ENCODE assay signal across 8 mouse cellular contexts in the genomic region with DNA sequence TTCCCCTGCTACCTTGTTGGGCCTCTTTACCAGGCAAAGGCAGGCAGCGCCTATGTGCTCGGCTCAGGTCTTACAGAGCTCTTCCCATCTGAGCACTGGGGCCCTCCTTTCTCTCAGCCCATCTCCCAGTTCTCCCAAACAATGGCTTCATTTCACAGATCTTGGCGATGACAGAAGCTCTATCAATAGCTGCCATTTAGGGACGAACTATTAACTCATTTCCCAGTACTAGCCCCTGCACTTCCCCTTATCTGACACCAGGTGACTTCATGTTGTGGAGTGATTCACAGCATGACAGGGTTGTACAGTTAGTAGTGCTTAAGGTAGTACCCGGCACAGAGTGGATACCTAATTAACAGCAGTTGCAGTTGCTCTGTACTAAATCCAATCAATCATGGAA. TPM values are rescaled to one million over a fixed set of nuclear protein-coding genes. Genes with fewer than 3 reads are reported as not detected.
DNase-seq lines count a peak whose midpoint lies in the region; ATAC-seq and TF ChIP-seq lines count a peak whose summit lies in the region.

TSS of gene Tmem88b (minus strand) at position 56 of the 400 bp plus-strand sequence.

- H3K36me3 ChIP-seq in limb, embryonic 11.5 days (ENCODE audit: control insufficient read depth, insufficient read depth, low read length) = no peaks in the 10 kb centered on the region
- H3K36me3 ChIP-seq in stomach, embryonic 16.5 days (ENCODE audit: control insufficient read depth, insufficient read depth, low read length) = no peaks in the 10 kb centered on the region

- no peak for TF ChIP-seq POLR2A in cerebellum, adult 2 months (IDR thresholded peaks at IDR 0.05; ENCODE audit: borderline replicate concordance, insufficient read depth, low read length)

- H3K27me3 ChIP-seq in cerebellum, adult 2 months (ENCODE audit: control insufficient read depth, insufficient read depth, low read length) = no peaks in the 10 kb centered on the region
- no peaks in the 10 kb centered on the region for H3K27me3 ChIP-seq in limb, embryonic 11.5 days (ENCODE audit: control insufficient read depth, insufficient read depth, low read length)
- no peaks in the 10 kb centered on the region for H3K27me3 ChIP-seq in stomach, embryonic 16.5 days (ENCODE audit: control insufficient read depth, insufficient read depth, low read length)

- peak within 1 kb of the TSS; percentile 74; the same call in 1 of the 2 replicates for H3K27ac ChIP-seq in cerebellum, adult 2 months (ENCODE audit: insufficient read depth, low read length)
- no peak within 1 kb of the TSS for H3K27ac ChIP-seq in limb, embryonic 11.5 days (replicated peaks; ENCODE audit: low read depth, low read length)
- no peak within 1 kb of the TSS for H3K27ac ChIP-seq in stomach, embryonic 16.5 days (ENCODE audit: low read length)

- no peaks in the 10 kb centered on the region for H3K9me3 ChIP-seq in limb, embryonic 11.5 days (ENCODE audit: control insufficient read depth, low read length)
- no peaks in the 10 kb centered on the region for H3K9me3 ChIP-seq in stomach, embryonic 16.5 days (replicated peaks; ENCODE audit: control insufficient read depth, low read length)

- no peak for ATAC-seq in limb, embryonic 11.5 days (ENCODE audit: insufficient number of reproducible peaks, low FRiP score, low TSS enrichment, low read depth)
- no peak for ATAC-seq in stomach, embryonic 16.5 days (ENCODE audit: insufficient read depth, low FRiP score)

- no peak for DNase-seq in cerebellum, adult 2 months
- DNase-seq in cerebellum, postnatal 4 days (ENCODE audit: low spot score in 2 of 2) = no peak
- peak; percentile 18 for DNase-seq in right cerebral cortex, adult 18-20 months
- DNase-seq in right cerebral cortex, postnatal 25 days = no peak
- no peak for DNase-seq in limb, embryonic 11.5 days (ENCODE audit: low spot score)
- DNase-seq in right cerebral cortex, postnatal 14 days = no peak
- no peak for DNase-seq in urinary bladder, adult 18-20 months (ENCODE audit: low spot score in 2 of 2)

- H3K4me3 ChIP-seq in cerebellum, adult 2 months (replicated peaks; ENCODE audit: insufficient read depth, low read depth, low read length) = peak within 1 kb of the TSS; percentile 83
- H3K4me3 ChIP-seq in limb, embryonic 11.5 days (ENCODE audit: low read depth, low read length) = peak within 1 kb of the TSS; percentile 57
- H3K4me3 ChIP-seq in stomach, embryonic 16.5 days (replicated peaks; ENCODE audit: low read length) = peak within 1 kb of the TSS; percentile 68

- no peak within 1 kb of the TSS; the same call in 1 of the 2 replicates for H3K9ac ChIP-seq in limb, embryonic 11.5 days (ENCODE audit: low read length)
- peak within 1 kb of the TSS; percentile 92 for H3K9ac ChIP-seq in stomach, embryonic 16.5 days (ENCODE audit: low read length)

- 58% methylated on average over 5 of the region's 5 CpGs for WGBS in cerebellum, adult 2 months
- WGBS in limb, embryonic 11.5 days = 75% methylated on average over 5 of the region's 5 CpGs
- 67% methylated on average over 5 of the region's 5 CpGs for WGBS in stomach, embryonic 16.5 days

- no peak for TF ChIP-seq CTCF in cerebellum, adult 2 months (IDR thresholded peaks at IDR 0.05; ENCODE audit: borderline replicate concordance, insufficient read depth, low read depth, low read length)

- no peak within 1 kb of the TSS; the same call in 1 of the 2 replicates for H3K4me2 ChIP-seq in limb, embryonic 11.5 days (ENCODE audit: low read depth, severe bottlenecking)
- peak within 1 kb of the TSS; percentile 76 for H3K4me2 ChIP-seq in stomach, embryonic 16.5 days (ENCODE audit: low read depth, low read length)

- H3K4me1 ChIP-seq in cerebellum, adult 2 months (ENCODE audit: control insufficient read depth, insufficient read depth, low read length) = no peaks in the 10 kb centered on the region
- H3K4me1 ChIP-seq in limb, embryonic 11.5 days (ENCODE audit: control insufficient read depth, insufficient read depth, low read length) = no peaks in the 10 kb centered on the region
- peaks cover 6% of the 10 kb centered on the region; the same call in 1 of the 2 replicates for H3K4me1 ChIP-seq in stomach, embryonic 16.5 days (ENCODE audit: control insufficient read depth, insufficient read depth, low read length)

RNA-seq across cellular contexts. Expression of gene Tmem88b, which starts in this region (rescaled TPM):
- 61.7 and 81.7 TPM in 2 replicates for polyA plus RNA-seq in cerebellum, adult 2 months (2012; rRNA removed)
- polyA plus RNA-seq in limb, embryonic 11.5 days (2014; fragmentation: Nextera tagmentation; extraction: Ambion mirVana) = 0.19 and 0.34 TPM in 2 replicates
- 0.35 and 0.43 TPM in 2 replicates for polyA plus RNA-seq in stomach, embryonic 16.5 days (2015; fragmentation: Nextera tagmentation; extraction: Ambion mirVana)

Comparison
In these comparisons a context has a peak if more than half of its experiments do, and no peak if none do; other contexts are left out.
1. RNA of gene Tmem88b (polyA plus RNA-seq): 61.7 to 81.7 TPM in cerebellum, adult 2 months; 0.35 to 0.43 TPM in stomach, embryonic 16.5 days and 0.19 to 0.34 TPM in limb, embryonic 11.5 days; every median in the first group is over 10 times any median in the second.
2. Peak in every context shown above with its lines, with median percentiles within 50 percentile points of each other: H3K4me3 ChIP-seq.